Mouse (Mus musculus) large intestine, adult 2 months (tissue): ENCODE measurements around the gene Pskh1. TPM values are rescaled to one million over a fixed set of nuclear protein-coding genes. Genes with fewer than 3 reads are reported as not detected.

ENCODE experiments used
- DNase-seq: peaks from one replicate; pipeline ENCODE4 v3.0.0-alpha.2; 2012; ENCODE audit warnings: low read depth, low spot score
- WGBS: fragments of 180-500 bp; shearing (Covaris S2); methylation state at CpG from one replicate; pipeline ENCODE4 v1.1.7; 2018; 5-methylcytosine and 5-hydroxymethylcytosine counted together
- polyA plus RNA-seq: library from polyadenylated mRNA; depleted of rRNA; stranded (reverse); fragments of >200 nt; gene quantifications from 2 replicates; pipeline ENCODE4 v1.2.3, GENCODE M21; 2012; rRNA removed

Gene Pskh1
- 20.2 and 21.8 TPM in 2 replicates for polyA plus RNA-seq

DNA sequence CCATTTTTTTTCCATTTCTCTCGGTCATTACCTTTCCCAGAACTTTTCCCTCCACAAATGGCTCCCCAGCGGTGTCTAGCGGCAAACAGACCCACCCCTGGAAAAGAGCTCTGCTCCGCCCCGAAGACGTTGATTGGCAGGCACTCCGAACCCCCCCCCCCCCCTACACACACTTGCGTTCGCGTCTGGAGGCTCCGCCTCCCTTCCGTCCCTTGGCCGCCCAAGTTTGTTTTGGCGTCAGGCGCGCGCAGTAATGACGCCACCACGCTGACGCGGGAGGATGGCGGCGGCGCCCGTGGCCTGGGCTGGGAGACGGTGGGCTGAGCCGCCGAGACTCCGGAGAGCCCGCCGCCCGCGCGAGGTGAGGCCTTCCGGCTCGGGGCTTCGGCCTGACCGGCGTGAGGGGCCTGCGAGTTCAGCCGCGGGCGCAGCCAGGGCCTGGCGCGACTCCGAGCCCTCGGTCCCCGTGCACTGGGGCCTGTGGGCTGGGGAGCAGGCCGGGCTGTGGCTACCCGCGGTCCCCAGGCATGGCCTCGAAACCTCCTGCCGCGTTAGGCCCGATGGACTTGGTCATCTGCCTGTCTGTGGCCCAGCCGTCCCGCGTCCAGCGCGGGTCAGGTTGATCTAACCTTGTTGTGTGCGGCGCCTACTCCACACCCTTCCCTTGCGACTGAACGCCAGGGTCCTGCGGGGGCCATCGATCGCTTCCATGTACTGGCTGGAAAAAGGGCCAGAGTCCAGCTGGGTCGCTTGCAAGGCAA, at the start of gene Pskh1:
Gene Pskh1, plus strand, starts transcription at position 262 of the 761 bp plus-strand sequence.
- DNase-seq = peak; percentile 57
- WGBS = under 1% methylated on average over 68 of the region's 68 CpGs

DNA sequence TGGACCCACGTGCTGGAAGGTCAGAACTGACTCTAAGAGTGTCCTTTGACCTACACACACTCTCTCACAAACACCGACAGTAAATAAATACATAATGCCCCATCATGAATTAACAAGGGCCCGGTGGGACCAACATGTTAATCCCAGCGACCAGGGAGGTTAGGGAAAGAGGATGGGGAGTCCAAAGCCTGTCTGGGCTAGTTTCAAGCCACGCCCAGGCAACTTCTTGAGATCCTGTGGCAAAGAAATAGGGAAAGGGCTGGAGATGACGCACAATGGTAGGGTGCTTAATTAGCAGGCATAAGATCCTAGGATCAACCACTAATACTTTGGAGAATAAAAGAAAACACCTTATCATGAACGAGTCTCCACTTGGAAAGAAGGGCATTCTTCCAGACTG, 49.6 kb upstream of the Pskh1 start:
- 65% methylated on average over 7 of the region's 7 CpGs for WGBS
- no peak for DNase-seq

DNA sequence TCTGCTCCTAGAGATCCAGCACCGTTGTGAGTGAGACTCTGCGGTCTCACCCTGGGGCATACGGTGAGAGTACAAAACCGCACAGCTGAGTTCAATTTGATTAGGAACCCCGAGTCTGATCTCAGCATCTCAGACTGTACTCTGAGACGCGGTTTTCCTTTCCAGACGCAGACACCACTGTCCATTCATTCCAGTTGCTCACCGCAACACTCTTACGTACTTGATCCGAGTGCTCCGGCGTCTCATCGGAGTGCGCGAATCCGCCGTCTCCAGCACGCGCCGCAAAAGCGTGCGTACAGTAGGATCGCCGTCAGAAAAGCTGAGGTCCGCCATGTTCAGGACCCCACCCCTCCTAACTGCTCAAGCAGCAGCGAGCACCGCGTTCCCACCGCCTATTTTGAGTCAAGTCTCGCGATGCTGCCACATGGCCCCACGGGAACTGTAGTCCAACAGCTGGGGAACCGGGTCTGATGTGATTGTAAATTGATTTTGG, 48.5 kb upstream of the Pskh1 start:
- peak; percentile 72 for DNase-seq
- under 1% methylated on average over 34 of the region's 34 CpGs for WGBS

DNA sequence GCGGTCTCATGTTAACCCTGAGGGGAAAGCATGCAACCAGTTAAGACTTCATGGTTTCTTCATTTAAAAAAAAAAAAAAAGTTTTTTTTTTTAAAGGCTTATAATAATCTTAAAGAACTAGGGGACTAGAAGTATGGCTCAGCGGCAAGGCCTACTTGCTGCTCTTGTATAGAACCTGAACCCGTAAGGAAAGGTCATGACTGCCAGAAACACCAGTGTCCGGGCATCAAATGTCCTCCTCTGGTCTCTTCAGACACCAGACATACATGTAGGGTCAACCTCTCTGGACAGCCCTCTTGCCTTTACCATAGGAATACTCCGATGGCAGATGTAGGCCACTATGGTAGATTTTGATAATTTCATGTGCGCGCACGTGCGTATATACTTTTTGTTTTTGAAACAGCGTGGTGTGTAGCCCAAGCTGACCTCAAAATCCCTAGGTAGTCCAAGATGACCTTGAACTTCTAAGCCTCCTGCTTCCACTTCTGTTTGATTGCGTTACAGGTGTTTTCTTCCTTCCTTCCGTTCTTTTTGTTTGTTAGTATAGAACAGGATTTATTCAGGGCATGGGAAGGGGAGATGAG, 48.0 kb upstream of the Pskh1 start:
- 73% methylated on average over 12 of the region's 12 CpGs for WGBS
- no peak for DNase-seq

DNA sequence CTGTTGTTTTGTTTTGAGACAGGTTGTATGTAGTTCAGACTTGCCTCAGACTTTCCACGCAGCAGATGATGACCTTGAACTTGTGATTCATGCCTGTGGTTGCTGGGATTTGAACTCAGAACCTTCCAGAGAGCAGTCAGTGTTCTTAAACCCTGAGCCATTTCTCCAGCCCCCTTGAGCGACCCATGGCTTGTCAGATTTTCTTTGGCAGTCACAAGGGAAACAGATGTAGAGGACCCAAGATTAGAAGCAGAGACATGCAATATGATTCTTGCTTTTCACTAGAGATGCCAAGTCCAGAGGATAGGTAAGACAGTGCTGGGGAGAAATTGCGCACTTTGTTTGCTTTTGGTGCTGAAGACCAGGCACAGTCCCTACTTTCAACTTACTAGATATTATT, 47.1 kb upstream of the Pskh1 start, which contains the start of gene Cenpt:
Gene Cenpt, minus strand, starts transcription at position 101 of the 400 bp plus-strand sequence.
- no peak for DNase-seq
- 86% methylated on average over 3 of the region's 3 CpGs for WGBS

DNA sequence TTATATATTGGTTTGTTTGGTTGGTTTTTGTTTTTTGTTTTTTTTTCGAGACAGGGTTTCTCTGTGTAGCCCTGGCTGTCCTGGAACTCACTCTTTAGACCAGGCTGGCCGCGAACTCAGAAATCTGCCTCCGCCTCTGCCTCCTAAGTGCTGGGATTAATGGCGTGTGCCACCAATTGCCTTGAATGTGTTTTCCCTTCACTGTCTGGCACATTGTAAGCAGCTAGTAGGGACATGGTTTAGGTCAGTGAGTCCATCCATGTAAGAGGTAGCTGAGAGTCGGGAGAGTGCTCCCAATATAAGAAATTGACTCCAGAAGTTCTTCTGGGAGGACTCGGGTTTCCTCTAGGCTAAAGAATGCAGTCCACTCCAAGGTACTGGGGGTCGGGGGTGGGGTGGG, 45.9 kb upstream of the Pskh1 start:
- WGBS = 22% methylated on average over 8 of the region's 8 CpGs

DNA sequence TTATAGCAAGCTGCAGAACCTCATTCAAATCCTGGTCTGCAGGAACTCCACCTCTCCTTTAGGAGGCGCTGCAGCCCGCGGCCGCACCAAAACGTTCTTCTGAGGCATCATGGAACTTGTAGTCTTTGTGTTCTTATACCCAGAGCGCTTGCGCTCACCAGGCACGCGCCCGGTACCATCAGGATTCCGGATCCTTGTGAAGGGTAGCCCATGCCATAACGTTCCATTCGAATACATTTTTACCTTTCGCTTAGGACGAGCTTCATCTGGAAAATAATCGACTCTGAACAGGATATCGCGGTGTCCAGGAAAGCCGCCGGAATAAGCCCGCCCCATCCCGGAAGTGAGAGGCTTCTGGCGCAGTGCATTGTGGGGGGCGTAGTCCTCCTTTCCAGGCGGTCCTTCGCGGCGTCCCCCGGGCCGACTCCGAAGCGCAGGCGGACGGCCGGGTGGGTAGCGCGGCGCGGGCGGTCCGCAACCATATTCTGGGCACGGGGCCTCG, 45.5 kb upstream of the Pskh1 start, which contains the start of gene Thap11:
Gene Thap11, plus strand, starts transcription at position 418 of the 502 bp plus-strand sequence.
- under 1% methylated on average over 43 of the region's 43 CpGs for WGBS
- peak; percentile 75 for DNase-seq

More for the DNA sequence above, 45.9 kb upstream of the Pskh1 start:
- DNase-seq = no peak

DNA sequence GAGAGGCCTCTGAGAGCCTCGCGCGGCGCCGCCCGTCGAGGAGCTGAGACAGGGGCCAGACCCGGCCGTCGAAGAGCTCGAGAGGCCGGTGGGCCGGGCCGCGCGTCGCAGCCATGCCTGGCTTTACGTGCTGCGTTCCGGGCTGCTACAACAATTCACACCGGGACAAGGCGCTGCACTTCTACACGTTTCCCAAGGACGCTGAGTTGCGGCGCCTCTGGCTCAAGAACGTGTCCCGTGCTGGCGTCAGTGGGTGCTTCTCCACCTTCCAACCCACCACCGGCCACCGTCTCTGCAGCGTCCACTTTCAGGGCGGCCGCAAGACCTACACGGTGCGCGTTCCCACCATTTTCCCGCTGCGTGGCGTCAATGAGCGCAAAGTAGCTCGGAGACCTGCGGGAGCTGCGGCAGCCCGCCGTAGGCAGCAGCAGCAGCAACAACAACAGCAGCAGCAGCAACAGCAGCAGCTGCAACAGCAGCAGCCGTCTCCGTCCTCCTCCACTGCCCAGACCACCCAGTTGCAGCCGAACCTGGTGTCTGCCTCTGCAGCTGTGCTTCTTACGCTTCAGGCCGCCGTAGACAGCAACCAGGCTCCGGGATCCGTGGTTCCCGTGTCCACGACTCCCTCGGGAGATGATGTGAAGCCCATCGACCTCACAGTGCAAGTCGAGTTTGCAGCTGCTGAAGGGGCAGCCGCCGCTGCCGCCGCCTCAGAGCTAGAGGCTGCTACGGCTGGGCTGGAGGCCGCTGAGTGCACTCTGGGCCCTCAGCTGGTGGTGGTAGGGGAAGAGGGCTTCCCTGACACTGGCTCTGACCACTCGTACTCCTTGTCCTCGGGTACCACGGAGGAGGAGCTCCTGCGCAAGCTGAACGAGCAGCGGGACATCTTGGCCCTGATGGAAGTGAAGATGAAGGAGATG, 44.7 kb upstream of the Pskh1 start:
- under 1% methylated on average over 71 of the region's 71 CpGs for WGBS
- no peak for DNase-seq

DNA sequence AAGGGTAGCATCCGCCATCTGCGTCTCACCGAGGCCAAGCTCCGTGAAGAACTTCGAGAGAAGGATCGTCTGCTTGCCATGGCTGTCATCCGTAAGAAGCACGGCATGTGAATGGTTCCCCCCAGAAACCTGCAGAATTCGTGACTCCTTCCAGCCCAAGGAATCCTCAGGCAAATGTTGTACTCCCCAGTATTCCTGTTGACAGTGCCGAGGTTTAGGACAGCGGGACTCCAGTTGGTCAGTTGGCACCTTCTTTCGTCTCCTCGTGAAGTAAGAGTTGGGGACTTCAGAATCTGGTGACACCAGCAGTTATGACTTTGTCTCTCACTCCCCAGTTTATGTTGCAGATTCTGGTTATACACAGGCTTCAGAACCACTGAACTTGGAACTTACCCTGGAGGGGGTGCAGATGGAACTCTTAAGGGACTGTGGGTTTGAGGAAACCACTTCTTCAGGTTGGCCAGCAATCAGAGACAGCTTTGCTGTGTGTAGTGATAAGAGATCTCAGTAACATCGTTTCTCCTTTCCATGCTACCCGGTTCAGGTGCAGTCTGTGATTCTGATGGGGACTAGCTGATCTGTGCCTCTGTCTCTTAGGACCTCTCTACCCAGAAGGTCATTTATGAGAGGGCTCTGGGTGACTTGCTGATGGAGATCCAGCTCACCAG, 43.9 kb upstream of the Pskh1 start:
- no peak for DNase-seq
- WGBS = 16% methylated on average over 15 of the region's 15 CpGs

DNA sequence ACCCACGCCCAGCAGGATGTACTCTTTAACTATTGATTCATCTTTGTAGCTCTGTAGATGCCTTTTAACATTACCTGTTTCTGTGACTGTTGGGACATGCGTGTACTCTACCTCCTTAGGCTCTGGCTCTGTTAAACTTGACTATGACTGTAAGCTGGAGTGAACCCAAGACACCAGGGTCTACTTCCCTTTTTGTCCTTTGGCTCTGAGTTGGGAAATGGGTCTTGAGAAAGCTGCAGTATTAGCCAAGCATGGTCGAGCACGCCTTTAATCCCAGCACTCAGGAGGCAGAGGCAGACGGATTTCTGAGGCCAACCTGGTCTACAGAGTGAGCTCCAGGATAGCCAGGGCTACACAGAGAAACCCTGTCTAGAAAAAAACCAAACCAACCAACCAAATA, 41.7 kb upstream of the Pskh1 start:
- DNase-seq = no peak
- WGBS = 81% methylated on average over 5 of the region's 5 CpGs

DNA sequence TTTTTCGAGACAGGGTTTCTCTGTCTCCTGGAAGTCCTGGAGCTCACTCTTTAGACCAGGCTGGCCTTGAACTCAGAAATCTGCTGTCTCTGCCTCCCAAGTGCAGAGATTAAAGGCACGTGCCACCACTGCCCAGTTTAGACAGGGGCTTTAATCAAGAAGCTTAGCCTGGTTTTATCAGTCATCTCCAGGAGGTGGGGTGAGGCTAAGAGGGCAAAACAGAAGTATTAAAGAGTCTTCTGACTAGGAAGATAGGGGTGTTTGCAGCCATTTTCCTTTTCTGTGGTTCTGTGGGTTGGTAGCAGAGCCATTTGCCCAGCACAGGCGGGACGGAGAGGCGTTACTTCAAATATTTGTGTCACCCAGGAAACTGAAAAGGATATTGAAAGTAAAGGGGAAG, 40.9 kb upstream of the Pskh1 start:
- 59% methylated on average over 5 of the region's 5 CpGs for WGBS
- DNase-seq = no peak

DNA sequence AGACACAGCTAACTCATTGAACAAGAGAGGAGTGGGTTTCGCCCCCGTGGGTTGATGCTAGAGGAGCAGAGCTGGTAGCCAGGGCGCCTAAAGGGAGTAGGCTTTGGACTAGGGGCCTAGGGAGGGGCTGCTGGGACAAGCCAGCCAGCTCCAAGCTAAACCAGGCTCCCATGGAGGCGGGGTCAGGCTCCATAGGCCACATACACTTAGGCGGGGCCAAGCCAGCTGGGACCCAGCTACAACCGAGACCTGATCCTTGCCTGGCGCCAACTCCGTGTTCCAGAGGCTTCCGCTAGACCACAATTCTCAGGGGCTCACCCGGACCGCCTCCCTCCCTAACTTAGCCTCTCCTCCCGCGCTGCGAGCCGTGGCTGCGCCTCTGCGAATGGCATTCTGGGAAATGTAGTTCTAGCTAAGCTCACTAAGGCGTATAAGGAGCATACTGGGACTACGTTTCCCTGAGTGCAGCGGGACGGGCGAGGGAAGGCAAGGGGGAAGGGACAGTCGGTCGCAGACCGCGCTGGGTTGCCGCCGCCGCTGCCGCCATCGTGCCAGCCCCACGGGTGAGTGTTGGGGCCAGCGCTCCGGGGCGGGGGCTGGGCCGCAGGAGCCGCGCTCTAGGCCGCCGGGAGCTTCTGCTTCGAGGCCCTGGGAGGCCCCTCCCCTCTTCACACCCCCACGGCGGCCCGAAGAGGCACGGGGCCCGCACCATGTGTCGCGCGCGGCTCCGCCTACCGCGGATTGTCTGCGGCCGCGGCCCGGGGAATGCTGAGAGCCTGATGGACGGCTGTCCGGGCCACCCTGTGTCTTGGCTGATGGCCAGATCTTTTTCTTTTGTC, 39.9 kb upstream of the Pskh1 start, which contains the start of gene Nutf2:
Gene Nutf2, plus strand, starts transcription at position 438 of the 839 bp plus-strand sequence.
- peak; percentile 95 for DNase-seq
- under 1% methylated on average over 59 of the region's 59 CpGs for WGBS

DNA sequence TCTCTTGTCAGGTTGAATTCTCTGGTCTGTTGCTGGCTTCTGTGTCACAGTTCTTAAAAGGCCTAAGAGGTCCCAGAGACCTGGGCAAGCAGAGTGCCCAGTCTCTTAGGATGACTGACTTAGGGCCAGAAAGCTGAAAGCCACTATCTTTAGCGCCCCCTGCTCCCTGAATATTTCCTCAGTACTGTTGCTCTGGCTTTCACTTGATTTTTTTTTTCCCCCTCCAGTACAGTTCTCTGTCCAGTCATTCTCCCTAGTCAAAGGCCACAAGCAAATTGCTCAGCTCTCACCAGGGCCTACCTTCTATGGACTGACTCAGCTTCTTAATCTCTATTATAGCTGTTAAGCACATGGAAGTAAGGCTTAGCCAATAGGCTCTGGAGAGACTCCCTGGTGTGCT, 38.3 kb upstream of the Pskh1 start:
- DNase-seq = no peak
- 0% methylated on average over 1 of the region's 1 CpGs for WGBS

DNA sequence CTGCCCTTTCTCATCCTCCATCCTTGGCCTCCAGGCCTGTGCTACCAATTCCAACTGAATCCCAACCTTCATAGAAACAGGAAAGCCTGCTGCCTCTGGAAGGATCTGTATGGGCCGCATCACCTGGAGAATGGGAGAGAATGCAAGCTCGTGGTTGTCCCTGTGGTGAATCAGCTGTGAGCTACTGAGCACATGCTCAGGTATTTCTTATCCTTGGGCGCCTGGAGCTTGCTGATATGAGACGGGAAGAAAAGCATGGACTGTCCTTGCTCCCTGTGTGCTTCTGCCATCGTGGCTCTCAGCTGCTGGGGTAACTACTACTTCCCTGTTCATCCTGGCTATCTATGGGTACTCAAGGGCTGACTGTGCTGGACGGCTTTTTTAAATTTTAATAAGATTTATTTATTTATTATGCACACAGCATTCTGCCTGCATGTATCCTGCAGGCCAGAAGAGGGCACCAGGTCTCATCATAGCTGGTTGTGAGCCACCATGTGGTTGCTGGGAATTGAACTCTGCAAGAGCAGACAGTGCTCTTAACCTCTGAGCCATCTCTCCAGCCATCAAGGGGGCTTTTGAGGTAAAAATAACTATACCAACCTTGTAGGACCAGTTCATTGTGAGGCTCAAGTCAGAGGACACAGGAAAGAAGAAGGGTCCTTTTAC, 33.7 kb upstream of the Pskh1 start:
- WGBS = 81% methylated on average over 6 of the region's 6 CpGs
- DNase-seq = no peak

DNA sequence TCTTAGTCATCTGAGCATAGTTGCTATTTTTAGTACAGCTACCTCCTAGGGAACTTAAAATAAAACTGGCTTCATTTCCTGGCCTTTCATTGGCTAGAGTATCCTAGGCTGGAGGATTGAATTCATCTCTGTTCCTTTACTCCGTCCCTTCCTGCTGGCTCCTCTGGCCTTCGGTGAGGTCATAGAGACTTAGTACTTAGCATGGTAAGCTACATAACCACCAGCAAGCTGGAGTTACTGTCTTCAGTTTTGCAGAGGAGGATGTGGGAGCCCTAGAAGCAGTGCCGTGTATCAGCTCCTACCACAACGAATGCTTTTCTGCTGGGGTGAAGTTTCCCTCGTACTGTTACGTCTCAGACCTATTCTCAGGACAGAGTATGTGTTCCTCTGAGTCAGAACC, 25.9 kb upstream of the Pskh1 start:
- no peak for DNase-seq
- WGBS = 75% methylated on average over 6 of the region's 6 CpGs

DNA sequence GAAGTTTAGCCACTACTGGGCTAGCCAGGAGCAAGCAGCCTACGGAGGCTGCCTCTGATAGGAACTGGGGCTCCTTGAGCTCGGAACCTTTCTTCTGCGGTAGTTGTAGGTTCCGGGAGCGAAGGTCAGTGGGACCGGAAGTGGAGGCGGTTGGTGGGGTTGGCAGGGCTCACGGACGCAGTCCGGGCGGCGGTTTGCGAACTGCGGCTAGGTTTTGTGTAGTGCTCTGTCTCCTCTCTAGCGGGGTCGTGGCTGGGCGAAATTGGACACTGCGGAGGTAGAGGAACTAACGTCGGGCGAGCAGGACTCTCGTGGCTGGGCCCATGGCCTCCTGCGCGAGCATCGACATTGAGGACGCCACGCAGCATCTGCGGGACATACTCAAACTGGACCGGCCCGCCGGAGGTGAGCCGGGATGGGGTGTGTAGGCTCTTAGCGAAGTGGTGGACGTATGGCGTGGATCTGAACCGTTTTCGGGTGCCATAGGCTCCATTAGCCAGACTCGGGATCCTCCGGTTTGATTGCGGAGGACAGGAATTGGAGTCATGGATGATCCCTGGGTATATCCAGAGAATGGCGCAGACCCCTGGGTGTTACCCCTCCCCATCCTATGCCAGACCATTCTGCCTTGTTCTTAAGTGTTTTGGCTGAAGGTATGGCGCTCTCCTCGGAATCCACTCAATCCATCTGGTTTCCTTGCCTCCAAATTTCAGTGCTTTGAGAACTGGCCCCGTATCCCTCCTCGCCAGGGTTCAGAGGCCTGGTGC, 19.3 kb upstream of the Pskh1 start, which contains the start of gene Edc4:
Gene Edc4, plus strand, starts transcription at position 128 of the 767 bp plus-strand sequence.
- peak; percentile 67 for DNase-seq
- under 1% methylated on average over 45 of the region's 45 CpGs for WGBS
